Mouse (Mus musculus) ES-Bruce4 (cell line): ENCODE results near the gene Map3k3.

ENCODE experiments used
- CTCF ChIP-seq: IDR thresholded peaks from one replicate; pipeline ENCODE4 v1.8.1; 2011; ENCODE audit warnings: low read depth, low read length
- EP300 ChIP-seq: IDR thresholded peaks from 2 replicates; pipeline ENCODE4 v1.6.1; 2011; ENCODE audit warnings: low read depth, low read length; ENCODE audit not compliant: insufficient read depth
- POLR2A ChIP-seq: IDR thresholded peaks from one replicate; pipeline ENCODE4 v1.8.1; 2011; ENCODE audit warnings: low read length; ENCODE audit not compliant: insufficient read depth

- no peak for TF ChIP-seq POLR2A
- TF ChIP-seq EP300: no peak
- TF ChIP-seq CTCF: no peak
Observed at GRCm38 (mm10) chr11:106158930-106159215, 74.5 kb downstream of the Map3k3 start.
